Mouse (Mus musculus) CH12F3 (cell line): ENCODE results near the gene Asb17.
"Not testable (repeated sequence)": the region's sequence is repeated elsewhere in the genome, so short reads cannot be mapped to it uniquely, and the experiment has no call there.

ENCODE experiments used
- in situ Hi-C: fragments of 300-500 bp; cut with MboI; formaldehyde crosslinking; loops from 2 replicates; pipeline ENCODE4 v1.14.3; 2020; ENCODE audit warnings: low sequenced_read_pairs

The Asb17 gene

GRCm38 (mm10) chr3:153831873-153832653 lies 11.9 kb upstream of the Asb17 start:
- in situ Hi-C loops: loop anchor here (25.0 kb wide), 1 partner anchor 1070 kb away; no protein-coding TSS in a partner anchor

GRCm38 (mm10) chr3:153832654-153832945 lies 11.4 kb upstream of the Asb17 start:
- in situ Hi-C loops: loop anchor here (25.0 kb wide), 1 partner anchor 1070 kb away; no protein-coding TSS in a partner anchor

- in situ Hi-C loops: loop anchor here (25.0 kb wide), 1 partner anchor 1072 kb away; no protein-coding TSS in a partner anchor
Measured at GRCm38 (mm10) chr3:153834071-153834470, 9.9 kb upstream of the Asb17 start.

DNA sequence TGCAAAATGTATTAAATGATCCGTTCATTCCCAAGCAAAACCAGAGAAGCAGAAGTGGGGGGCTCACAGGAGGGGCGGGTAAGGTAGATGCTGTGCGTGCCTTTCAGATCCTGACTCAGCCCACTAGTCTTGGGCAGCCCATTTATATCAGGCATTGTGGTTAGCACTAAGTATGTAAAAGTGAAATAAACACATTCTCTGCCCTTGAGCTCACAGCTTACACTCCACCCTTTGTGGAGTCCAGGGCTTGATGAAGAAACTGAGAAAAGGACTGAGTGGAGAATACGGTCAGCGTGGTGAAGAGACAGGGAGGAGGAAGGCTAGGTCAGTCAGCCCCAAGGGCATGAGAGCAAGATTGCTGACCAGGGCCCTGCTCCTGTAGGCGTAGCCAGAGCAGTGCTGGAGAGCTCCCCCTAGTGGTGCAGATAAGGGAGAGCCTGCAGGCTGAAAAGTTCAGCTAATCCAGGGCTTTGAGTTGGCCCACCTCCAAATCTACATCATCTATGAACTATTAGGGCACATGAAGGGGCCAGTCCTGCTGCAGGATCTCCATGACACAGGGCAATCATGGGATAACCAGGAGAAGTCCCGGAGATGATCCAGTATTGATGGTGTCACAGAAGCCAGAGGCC lies 8.4 kb upstream of the Asb17 start:
- in situ Hi-C loops: loop anchor here (25.0 kb wide), 1 partner anchor 1073 kb away; no protein-coding TSS in a partner anchor

DNA sequence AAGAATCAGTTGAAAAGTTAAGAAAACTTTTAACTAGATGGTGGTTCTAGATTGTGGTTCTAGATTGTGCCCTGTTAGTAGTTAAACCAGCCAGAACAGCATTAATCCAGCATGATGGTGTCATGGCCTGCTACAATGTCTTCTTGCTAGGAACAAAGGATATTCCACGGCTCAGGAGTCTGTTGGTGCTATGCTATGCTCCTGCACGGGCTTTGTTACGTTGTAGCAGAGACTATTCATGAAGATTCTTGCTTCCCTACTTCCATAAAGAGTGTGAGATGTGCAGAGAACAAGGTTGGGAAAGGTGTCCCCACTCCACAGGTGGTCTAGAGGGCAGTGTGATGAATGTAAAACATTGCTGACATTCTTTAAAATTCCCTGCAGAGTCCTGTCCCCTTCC lies 7.7 kb upstream of the Asb17 start:
- in situ Hi-C loops: loop anchor here (25.0 kb wide), 1 partner anchor 1074 kb away; no protein-coding TSS in a partner anchor

DNA sequence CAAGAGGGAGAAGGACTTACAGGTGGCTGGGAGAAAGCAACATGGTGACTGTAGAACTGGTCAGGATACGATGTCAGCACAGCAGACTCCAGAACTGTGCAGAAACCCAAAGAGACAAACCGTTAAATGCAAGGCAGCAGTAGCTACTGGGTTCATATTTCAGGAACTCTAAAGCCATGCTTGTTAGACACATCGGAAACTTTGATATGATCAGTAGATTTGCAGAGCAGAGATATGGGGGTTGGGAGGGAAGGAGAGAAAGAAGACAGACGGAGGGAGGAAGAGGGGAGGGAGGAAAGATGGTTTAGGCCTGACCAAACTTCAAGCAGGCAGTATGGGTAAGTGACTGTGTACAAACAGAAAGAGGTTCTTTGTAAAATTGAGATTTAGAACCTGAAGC lies 6.4 kb upstream of the Asb17 start:
- in situ Hi-C loops: loop anchor here (25.0 kb wide), 1 partner anchor 1075 kb away; no protein-coding TSS in a partner anchor

GRCm38 (mm10) chr3:153844757-153845156 lies 748 bp downstream of the Asb17 start:
- in situ Hi-C loops: loop anchor here (25.0 kb wide), 1 partner anchor 1082 kb away; no protein-coding TSS in a partner anchor

DNA sequence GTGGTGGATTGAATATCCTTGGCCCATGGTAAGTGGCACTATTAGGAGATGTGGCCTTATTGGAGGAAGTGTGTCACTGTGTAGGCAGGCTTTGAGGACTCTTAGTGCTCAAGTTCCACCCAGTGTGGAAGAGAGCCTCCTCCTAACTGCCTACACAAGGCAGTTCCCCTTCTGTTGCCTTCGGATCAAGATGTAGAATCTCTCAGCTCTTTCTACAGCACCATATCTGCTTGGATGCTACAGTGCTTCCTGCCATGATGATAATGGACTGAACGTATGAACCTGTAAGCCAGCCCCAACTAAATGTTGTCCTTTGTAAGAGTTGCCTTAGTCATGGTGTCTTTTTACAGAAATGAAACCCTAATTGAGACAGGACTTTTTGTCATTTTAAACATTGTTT lies 1.5 kb downstream of the Asb17 start:
- in situ Hi-C loops: loop anchor here (25.0 kb wide), 1 partner anchor 1083 kb away; no protein-coding TSS in a partner anchor

DNA sequence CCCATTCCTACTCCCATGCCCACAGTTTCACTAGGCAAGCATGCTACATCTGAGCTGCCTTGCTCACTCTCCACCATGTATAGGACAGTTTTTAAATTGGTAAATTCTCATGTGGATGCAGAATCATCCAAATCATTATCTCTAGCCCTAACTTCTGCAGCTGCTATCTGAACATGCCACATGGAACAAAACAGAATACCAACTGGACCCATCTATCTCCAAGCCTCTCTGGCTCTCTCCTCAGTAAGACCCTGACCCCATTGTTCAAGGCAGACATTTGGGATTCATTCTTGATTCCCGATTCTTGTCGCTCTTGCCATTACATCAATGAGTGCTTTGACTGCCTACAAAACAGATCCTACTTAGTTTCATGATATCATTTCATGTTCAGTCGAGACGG lies 2.1 kb downstream of the Asb17 start:
- in situ Hi-C loops: loop anchor here (25.0 kb wide), 1 partner anchor 1084 kb away; no protein-coding TSS in a partner anchor

GRCm38 (mm10) chr3:153847207-153847733 lies 3.3 kb downstream of the Asb17 start:
- in situ Hi-C loops: loop anchor here (25.0 kb wide), 1 partner anchor 1085 kb away; no protein-coding TSS in a partner anchor

- in situ Hi-C loops: loop anchor here (25.0 kb wide), 1 partner anchor 1087 kb away; no protein-coding TSS in a partner anchor
Measured at GRCm38 (mm10) chr3:153849368-153850015, 5.5 kb downstream of the Asb17 start.

DNA sequence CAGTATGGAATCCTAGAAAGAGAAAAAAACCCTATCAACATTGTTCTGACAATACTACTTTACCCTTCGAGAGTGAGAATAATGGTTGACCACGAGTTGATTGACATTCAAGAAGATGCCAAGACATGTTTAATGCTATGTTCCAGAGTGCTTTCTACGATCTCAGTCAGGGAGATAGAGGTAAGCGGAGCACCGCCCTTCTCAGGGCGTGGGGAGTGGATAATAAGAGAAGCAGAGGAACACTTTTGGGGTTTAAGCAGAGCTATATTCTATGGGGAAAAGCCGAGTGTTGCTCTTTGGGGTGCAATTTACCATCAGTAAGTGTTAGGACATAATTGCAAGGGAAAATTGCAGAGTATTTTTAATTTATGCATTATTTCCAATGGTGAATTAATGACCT lies 6.8 kb downstream of the Asb17 start:
- in situ Hi-C loops: no loop called here

- in situ Hi-C loops: no loop called here
Measured at GRCm38 (mm10) chr3:153852266-153852665, 8.3 kb downstream of the Asb17 start.

GRCm38 (mm10) chr3:153858350-153859001 lies 14.5 kb downstream of the Asb17 start:
- in situ Hi-C loops: no loop called here

- in situ Hi-C loops: not testable (repeated sequence)
Measured at GRCm38 (mm10) chr3:153860392-153860791, 16.4 kb downstream of the Asb17 start.

DNA sequence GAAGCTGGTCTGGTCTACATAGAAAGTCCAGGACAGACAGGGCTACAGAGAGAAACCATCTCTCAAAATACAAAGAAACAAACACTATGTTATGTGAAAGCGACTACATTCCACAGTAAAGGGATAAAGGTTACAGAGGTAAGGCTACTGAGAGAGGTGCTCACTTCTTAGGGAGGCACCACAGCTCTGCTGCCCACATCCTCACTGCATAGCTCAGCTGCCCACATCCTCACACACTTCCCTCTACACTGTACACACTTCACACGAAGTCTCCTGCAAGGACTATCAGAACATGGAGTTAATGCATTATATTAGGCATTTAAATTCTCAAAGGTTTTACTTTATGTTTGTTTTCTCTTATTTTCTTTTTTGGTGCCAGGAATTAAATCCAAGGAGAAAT lies 19.8 kb downstream of the Asb17 start:
- in situ Hi-C loops: no loop called here

- in situ Hi-C loops: no loop called here
Measured at GRCm38 (mm10) chr3:153864636-153865429, 20.8 kb downstream of the Asb17 start.

- in situ Hi-C loops: no loop called here
Measured at GRCm38 (mm10) chr3:153867149-153868136, 23.4 kb downstream of the Asb17 start.

DNA sequence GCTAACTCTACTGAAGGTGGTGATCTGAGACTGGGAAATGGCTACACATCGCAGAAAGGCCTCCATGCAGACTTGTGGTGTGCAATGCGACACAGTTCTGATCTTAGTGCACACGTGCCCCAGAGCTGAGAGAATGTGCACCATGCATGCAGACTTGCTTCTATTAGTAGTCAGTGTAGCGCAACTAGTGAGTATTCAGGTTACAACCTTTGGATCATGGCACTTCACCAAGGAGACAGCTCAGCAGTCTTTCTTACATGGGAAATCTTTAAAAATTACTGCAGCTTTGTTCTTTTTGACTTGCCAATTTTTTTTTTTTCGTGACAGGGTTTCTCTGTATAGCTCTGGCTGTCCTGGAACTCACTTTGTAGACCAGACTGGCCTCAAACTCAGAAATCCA lies 27.4 kb downstream of the Asb17 start:
- in situ Hi-C loops: no loop called here
